Mouse (Mus musculus): ENCODE measurements around the gene Ercc6l.

Gene Ercc6l

DNA sequence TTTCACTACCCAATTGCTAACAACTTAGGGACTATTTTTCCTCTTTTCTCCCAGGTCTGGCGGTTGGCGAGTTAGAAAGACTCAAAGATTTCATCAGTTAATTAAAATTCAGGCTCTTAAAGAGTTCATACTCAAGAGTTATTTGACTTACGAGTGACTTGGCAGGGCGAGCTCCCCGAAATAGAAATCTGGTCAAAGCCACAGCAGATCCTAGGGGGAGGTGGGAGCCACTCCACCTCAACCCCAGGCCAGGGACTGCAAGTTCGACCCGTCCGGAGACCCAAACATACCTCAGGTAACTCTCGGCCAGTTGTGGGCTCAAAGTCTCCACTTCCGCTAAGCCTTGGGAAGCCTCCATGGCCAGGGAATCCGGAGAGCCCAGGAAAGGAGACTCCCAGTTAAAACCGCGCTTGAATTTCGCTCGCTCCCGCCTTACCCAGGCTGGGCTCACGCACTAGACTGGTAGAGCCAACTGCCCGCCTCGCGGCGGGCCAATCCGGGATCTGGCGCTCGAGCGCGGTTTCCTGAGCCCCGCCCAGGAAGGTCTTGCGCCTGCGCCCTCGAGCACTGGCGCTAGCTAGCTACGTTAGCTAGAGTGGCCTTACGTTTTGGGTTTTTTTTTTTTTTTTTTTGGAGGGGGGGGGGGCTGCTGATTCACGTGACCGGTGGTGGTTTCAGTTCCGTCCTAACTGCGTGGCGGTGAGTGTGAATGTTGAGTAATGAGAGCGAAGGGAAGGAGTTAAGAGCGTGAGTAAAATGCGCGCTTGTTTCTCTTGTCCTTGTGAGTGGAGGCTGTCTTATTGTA lies at the start of gene Ercc6l:
Gene Ercc6l (minus strand): TSS at position 474 of the 805 bp plus-strand sequence.
- DNase-seq (ENCODE audit: low read depth, low spot score), result peak; percentile 82

DNA sequence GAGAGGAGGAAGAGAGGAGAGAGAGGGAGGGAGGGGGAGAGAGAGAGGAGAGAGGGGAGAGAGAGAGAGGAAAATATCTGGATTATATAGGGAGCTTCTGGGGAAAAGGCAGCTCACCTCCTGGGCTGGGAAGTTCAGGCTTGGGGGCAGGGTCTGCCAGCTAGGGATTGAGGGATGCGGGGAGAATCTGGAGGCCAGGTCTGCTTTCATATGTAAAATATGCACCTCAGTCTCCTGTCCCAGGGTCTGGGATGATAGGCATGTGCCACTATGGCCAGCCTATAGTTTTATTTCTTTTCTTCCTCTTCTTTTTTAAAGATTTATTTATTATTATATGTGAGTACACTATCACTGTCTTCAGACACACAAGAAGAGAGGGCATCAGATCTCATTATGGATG lies 33.9 kb upstream of the Ercc6l start:
- DNase-seq (ENCODE audit: low read depth, low spot score), result no peak

DNA sequence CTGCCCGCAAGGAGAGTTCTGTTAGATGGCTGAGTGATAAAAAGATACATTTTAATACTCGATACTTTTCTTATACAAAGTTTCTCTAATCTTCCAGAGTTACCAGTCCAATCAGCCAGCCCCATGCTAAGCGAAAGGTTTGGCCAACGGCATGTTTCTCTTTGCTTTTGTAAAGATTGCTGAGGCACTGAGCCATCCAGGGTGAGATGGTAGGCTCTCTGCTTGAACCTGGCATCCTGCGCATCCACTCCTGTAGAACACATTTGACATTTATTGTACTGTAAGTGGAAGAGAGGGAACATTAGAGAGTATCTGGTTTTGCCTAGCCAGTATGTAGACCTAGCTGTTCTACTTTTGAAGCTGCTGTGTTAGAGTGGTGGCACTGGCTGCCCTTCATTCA lies 32.7 kb upstream of the Ercc6l start:
- DNase-seq (ENCODE audit: low read depth, low spot score), result no peak

DNA sequence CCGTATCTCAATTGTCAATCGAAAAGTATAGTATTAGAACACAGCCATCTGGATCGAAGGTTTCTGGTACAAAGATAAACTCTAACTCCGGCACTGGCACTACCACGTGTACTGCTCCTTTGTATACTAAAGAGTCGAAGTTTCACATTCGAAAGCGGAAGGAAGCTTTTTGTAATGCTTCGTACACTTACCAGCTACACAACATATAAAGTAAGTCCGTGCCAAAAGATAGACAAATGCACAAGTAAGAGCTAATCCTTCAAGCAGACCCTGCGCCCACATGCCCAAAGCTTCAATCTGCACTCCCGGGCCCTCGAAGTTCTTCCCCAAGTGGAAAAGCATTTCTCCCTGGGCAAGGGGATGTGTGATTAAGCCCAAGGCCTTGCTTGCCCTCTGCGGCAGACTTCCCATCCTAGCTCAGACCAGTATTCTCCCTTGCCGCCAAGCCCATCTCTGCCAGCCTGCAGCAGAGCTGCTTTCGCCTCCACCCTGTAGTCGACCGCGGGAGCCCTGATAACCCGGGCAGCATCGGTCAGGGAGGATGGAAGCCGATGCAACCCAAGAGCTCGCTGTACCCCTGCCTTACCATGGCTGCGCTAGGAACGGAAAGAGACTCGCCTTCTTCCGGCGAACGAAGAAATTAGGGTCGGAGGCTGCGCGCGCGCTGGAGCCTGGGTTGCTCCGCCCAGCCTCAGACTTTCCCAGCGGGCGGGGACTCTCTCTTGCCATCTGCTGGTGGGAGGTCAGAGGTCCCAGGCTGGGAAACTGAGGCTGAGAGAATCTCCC lies 32.0 kb upstream of the Ercc6l start, which contains the start of gene Rps4x:
Gene Rps4x (minus strand): TSS at position 683 of the 786 bp plus-strand sequence.
- no peak for DNase-seq (ENCODE audit: low read depth, low spot score)

DNA sequence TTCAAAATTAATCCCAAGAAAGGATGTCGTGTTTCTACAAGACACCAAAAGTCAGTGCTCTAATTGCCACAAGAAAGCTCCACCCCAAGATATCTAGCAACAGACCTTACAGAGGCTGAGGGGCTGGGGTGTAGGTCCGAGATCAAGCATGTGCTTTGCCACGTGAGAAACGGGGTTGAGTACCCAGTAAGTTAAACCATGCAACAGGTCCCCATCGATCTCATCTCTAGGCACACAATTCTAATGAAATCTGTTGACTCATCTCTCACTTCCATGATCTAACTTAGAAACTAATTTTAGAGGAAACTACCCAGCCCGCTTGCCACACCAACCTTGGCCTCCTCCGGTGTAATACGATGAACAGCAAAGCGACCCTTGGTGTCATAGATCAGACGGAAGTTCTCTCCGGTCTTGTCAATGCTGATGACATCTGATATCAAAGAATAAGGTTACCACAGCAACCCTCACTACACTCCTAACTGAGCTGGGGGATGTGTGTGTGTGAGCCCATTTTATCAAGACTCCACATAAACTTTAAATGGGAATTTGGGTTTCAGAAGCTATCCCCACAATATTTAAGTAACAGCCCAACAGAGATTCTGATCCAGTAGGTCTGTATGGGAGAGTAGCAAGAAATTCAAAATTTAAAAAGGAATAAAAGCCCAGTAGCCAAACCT lies 30.3 kb upstream of the Ercc6l start:
- no peak for DNase-seq (ENCODE audit: low read depth, low spot score)

DNA sequence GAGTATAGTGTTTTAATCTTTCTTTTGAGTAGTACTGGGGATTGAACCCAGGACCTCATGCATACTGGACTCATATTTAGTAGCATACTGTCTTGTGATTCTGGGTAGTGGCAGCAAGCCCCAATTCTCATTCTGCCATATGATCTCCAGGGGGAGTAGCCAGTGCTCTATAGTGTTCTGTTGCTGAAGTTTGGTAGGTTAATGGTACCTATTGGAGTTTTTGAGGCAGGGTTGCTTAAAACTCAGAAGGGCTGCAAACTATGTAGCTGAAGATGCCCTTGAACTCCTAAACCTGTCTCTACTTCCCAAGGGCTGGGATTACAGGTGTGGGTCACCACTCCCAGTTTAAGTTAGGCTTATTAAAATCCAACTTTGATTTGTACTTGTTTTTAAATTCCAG lies 25.7 kb upstream of the Ercc6l start:
- no peak for DNase-seq (ENCODE audit: low read depth, low spot score)

DNA sequence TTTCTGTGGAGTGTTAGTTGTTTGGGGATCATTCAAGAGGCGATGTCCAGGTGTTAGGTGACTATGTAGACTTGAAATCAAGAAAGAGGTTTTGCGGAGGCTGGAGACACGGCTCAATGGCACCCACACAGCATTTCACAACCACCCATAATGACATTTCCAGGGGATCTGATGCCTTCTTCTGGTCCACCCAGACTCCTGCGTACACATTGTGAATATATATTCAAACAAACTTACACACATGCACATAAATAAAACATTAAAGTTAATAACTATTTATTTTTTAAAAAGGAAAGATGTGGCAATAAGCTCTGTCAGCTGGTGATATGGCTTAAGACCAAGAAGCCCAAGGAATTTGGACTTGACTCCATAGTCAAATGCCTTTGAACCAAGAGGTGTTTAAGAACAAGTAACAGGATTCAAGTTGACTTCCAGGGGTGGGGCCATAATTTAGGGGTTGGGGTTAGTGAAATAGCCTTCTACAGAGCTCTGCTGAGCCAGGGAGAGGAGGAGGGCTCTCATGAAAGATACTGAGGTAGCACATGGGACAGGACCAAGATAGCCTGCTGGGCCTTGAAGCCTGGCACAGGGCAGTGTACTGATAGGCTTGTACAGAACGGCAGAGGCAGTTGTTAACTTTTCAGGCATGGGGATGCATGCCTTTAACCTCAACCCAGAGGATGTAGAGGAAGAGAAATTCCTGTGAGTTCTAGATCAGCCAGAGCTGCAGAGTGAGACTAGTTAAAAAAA lies 18.8 kb upstream of the Ercc6l start:
- DNase-seq (ENCODE audit: low read depth, low spot score), result no peak

DNA sequence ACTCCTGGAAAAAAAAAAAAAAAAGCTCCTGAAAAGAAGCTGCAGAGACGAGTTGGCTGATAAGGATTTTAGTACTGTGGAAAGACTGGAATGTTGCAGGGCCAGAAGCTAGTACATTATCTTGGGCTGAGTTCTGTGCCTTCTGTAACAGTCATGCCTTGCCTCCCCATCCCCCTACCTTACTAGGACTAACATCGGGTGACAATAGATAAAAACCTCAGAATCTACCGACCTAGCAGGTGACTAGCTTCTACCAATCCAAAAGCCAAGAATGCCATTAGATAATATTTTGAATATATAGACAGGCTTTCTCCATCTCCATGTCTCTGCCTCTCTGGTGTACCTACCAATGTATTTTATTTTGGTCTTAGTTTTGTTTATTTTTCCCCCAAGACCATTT lies 14.0 kb upstream of the Ercc6l start:
- DNase-seq (ENCODE audit: low read depth, low spot score), result no peak

DNA sequence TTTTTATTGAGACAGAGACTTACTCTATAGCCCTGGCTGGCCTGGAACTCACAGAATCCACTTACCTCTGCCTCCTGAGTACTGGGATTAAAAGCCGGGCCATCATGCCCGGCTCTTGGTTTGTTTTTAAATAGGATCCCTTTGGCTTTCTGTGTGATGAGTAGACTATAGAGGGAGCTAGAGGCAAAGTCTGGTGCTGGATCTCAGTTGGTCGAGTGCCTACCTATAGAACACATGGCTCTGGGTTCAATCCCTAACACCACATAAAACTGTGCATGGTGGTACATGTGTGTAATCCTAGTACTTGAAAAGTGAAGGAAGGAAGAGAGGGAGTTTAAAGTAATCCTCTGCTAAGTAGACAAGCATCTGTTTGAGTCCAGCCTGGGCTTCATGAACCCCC lies 13.2 kb upstream of the Ercc6l start:
- DNase-seq (ENCODE audit: low read depth, low spot score), result no peak

DNA sequence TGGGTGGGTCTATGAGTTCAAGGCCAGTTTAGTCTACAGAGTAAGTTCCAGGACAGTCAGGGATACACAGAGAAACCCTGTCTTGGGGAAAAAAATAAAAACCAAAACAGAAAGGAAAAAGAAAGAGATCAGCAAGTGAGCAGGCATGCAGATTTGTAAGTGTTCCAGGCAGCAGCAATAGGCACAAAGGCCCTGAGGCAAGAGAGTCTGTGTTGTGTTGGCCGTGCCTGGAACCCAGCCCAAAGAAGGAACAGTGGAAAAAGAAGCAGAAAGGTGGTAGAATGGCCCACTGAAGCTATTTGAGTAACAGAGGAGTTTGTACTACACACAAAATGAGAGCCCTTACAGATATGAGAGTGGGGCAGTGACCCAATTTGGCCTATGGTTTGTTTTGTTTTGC lies 12.8 kb upstream of the Ercc6l start:
- DNase-seq (ENCODE audit: low read depth, low spot score), result no peak

DNA sequence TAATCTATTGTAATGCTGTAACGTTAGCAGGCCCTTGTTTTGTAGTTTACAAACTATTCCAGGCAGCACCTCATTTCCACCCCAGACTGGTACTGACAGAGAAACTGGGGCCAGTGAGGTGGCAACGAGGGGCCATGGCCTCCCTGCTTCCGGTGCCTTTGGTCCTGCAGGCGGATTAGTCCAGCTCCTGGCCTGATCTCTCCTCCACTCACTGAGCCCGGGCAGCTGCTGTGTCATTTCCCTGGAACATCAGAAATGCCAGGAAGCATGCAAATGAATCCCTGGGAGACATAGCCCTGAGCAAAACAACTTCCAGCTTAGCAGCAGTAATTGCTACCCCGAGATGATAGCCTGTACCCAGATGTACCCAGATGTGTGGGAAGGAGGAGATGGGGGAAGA lies 10.1 kb upstream of the Ercc6l start:
- no peak for DNase-seq (ENCODE audit: low read depth, low spot score)

DNA sequence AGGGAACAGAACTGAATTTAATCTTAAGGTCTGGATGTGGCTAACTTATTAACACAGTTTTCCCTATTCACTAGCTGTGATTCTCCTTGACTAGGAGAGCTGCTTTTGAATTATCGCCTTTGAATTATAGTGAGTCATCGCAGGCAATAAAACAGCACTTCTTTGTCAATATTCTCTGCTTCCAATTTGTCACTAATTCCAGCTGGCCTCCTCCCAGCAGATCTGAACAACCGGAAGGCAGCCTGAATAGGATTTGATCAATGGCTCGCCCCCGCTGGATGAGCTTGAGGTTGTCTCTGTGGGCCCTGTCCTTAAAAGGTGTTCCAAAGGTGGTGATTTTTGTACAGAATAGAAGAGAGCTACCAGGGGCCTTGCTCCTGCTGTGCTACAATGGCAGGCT lies 9.6 kb upstream of the Ercc6l start:
- DNase-seq (ENCODE audit: low read depth, low spot score), result no peak

DNA sequence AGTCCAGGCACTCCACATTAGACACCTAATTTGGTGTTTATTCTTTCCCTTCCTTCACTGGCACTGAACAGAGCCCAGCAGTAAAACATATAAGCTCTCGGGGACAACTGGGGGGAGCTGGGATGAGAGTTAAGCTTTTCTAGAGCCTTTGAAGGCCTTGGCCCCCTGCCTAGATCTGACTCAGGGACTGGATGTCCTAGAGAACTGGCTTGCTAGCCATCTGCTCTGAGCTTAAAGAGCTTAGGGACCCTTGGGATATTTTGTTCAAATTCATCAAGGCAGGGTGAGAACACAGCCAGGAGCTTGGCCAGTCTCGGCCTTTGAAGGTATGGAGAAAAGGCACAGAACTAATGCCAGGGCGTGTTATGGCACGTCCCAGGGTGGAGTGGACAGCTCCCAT lies 6.6 kb upstream of the Ercc6l start:
- DNase-seq (ENCODE audit: low read depth, low spot score), result no peak

DNA sequence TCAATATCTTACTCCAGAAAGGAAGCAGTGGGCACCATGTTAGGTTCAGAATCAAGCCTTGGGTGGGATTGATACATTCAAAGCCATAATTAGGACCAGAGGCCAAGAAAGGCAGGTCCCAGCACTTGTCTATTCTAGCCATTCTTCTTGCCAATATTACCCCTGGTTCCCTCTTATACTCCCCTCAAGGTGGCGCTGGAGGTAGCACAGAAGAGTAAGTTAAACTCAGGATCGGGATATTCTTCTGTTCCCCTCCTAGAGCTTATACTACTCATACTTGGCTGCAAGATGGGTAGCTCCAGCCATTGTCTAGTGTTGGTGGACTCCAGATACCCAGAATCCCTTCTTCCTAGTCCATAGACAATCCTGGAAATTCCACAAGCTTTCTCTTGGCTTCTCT lies 6.2 kb upstream of the Ercc6l start:
- no peak for DNase-seq (ENCODE audit: low read depth, low spot score)

DNA sequence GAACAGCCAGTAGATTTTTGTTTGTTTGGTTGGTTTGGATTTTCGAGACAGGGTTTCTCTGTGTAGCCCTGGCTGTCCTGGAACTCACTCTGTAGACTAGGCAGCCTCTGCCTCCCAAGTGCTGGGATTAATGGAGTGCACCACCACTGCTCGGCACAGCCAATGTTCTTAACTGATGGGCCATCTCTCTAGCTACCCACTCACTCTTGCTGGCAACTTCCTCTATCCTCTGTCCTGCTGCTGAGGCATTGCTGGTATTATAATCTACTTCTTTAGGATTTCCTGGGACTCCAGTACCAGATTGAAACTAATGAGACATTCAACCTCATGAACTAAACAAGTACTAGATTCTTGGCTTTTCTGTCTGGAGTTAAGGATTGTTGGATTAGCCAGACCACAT lies 3.6 kb upstream of the Ercc6l start:
- DNase-seq (ENCODE audit: low read depth, low spot score), result no peak

DNA sequence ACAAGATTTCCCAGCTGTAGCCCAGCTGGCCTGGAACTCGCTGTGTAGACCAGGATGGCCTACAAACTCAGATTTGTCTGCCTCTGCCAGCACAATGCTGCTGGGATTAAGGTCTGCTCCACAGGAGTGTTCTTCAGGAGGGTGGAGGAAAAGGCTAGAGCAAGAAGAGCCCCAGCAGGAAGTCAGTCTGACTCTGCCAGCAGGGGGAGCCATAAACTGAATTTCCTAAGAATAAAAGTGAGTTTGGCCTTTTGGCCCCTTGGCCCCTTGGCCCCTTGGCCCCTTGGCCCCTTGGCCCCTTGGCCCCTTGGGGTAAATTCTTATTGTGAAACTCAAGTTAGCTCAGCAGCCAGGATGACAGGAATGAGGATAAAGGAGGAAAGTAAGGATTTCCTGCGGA lies 2.9 kb upstream of the Ercc6l start:
- DNase-seq (ENCODE audit: low read depth, low spot score), result no peak

DNA sequence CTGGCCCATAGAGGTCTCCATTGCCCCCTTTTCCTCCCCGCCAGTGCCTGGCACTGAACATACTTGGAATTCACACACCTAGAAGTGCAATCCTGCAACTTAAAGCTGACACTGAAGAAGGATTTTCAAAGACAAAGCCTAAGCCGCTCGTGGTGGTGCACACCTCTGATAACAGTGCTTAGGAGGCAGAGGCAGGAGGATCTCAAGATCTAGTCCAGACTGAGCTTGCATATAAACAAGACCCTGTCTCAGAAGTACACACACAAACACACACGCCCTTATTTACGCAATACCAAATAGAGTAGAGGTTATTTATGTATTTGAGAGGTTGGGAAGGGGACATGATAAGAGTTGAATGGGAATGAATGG lies 516 bp upstream of the Ercc6l start:
- DNase-seq (ENCODE audit: low read depth, low spot score), result no peak

DNA sequence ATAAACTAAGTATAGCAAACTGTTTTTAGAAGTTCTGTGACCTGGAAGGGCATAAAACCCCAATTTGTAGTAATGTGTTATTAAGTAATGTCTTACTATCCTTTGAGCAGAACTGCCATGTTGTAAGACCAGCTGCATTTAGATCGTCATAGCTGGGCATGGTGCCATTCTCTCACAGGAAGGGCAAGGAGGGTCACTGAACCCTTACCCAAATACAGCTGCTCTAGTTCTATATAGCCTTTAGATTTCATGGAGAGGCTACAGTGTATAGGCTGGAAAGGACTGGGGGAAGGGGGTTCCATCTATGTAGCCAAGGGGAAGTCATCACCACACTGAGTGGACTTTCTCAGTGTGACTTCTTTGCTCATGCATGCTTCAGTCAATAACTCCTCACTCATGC lies 15.7 kb downstream of the Ercc6l start:
- no peak for DNase-seq (ENCODE audit: low read depth, low spot score)

DNA sequence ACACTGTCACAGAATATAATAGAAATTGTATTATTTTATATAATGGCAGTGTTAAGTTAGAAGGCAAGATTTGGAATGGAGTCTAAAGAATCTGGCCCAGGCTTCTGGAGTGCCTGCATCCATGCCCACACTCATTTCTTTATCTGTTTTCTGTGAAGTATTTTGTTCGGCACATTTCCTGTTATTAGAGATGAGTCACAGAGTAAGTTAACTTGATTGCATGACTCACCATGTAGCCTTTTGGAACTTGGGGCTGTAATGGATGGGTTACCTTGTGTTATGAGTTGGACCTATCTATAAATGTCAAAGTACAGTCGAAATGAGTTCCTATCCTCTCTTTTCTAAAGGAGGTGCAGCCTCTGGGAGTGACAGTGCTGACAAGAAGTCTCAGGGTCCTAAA lies 35.6 kb downstream of the Ercc6l start:
- no peak for DNase-seq (ENCODE audit: low read depth, low spot score)

DNA sequence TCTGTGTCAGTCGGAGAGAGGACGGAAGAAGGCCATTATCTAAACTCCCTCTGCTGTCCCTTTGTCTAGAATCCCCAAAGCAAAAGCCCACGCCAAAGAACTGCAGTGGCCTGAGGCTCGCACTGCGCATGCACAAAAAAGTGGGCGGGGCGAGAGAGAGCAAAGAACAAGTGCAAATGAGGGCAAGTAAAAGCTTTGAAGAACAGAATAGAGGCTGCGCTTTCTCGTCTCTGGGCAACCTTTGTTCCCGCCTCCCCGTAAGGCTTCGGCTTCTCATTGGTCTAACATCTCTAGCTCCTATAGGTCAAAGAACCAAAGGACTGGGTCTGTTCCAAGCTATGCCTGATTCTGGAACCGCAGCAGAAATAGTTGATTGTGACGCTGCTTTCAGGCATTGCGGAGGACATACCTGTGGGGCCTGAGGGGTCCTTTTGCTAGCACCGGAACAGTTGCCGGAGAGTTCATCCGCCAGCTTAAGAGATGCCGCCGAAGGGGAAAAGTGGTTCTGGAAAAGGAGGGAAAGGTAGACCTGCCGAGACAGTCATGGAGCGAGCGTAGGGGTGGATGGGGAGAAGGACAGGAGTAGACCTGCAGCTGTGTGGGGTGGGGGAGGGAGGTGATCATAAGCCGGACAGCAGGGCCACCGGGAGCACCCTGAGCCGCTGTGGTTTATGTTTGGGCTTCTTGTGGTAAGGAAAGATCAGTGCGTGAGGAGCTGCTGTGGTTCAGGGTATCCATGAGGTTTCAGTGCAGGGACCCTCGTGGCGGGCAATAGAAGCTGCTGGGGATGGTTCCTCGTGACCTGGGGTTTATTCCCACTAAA lies 37.6 kb downstream of the Ercc6l start, which contains the start of gene Pin4:
Gene Pin4 (plus strand): TSS at position 406 of the 823 bp plus-strand sequence.
- DNase-seq (ENCODE audit: low read depth, low spot score), result peak; percentile 82

DNA sequence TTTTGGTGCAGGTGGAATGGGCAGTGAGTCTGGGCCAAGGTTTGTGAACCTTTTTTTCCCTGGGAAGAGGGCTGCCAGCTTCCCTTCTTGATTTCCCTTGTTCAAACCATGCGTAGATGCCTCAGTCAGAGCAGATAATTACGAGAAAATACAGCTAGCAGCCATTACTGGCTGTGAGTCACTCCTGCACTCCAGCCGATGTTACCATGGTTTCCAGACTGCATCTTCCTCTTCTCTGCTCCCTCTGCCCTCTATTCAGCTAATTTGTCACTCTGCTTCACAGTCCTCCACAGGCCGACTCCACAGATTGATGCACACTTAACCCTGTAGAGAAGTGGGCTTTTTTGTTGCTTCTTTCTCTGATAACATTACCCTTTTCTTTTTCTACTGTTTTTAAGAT lies 41.2 kb downstream of the Ercc6l start:
- DNase-seq (ENCODE audit: low read depth, low spot score), result no peak
